Mouse (Mus musculus): Measurements from ENCODE around the gene Isca2.

DNA sequence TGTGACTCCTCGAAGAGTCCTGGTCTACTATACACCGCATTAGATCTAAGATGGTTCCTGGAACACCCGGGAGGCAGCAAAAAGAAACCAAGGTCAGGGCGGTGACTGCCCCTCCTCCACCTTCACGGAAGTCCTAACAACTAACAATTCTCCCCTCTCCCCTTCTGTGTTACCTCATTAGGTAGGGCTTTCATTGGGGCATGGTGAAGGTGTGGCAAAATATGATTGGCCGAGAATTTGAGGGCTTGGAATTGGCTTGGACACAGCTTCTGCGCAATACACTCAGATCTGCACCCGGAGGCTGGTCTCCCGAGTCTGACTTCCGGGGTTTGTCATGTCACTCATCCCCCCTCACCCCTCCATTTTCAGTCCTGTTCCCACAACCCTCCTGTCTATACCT lies 44.6 kb upstream of the Isca2 start:
- TF ChIP-seq POLR2A (IDR thresholded peaks at IDR 0.05; ENCODE audit: control insufficient read depth, extremely low read depth, insufficient read depth, low read length, poor library complexity): no peak
- TF ChIP-seq CTCF (IDR thresholded peaks at IDR 0.05; ENCODE audit: borderline replicate concordance, control insufficient read depth, extremely low read depth, insufficient read depth, low read length, poor library complexity): no peak

All from thymus, adult 2 months (tissue).